Mouse (Mus musculus): ENCODE measurements around the gene Gm28047.

- TF ChIP-seq TAL1 (IDR thresholded peaks at IDR 0.05; ENCODE audit: low read length) (no peak), GATA1 (IDR thresholded peaks at IDR 0.05; ENCODE audit: low read length) (no peak)
These were observed 7.2 kb downstream of the Gm28047 start for GRCm38 (mm10) chr15:102617654-102618053.

All from erythroblast, embryonic 14.5 days (primary cell).